In genomic region chr4:117641804-117642203, GRCm38 (mm10) we compare ENCODE assay signal across 27 mouse cellular contexts. TPM values are rescaled to one million over a fixed set of nuclear protein-coding genes. Genes with fewer than 3 reads are reported as not detected.
DNase-seq lines count a peak whose midpoint lies in the region; ATAC-seq and TF ChIP-seq lines count a peak whose summit lies in the region.
"Had no signal": no experiment of that assay in that cellular context is flagged by ENCODE, and none has a peak within 500 bp of the region (broad histone marks: within the 10 kb centered on the region; RNA-seq: fewer than 3 reads in every experiment).

No protein-coding gene starts in this region.

- no peak overlapping the region for H3K9ac ChIP-seq in intestine, postnatal 0 days (ENCODE audit: low read depth, low read length)
- H3K9ac ChIP-seq: forebrain, embryonic 13.5 days; heart, embryonic 13.5 days; hindbrain, embryonic 14.5 days had no signal

- no peak for TF ChIP-seq CTCF in gastrocnemius, adult 2 months (IDR thresholded peaks at IDR 0.05)
- no peak for TF ChIP-seq CTCF in intestine, postnatal 0 days (IDR thresholded peaks at IDR 0.05; ENCODE audit: low read depth)

- peaks cover 8% of the 10 kb centered on the region; the same call in 1 of the 2 replicates for H3K36me3 ChIP-seq in intestine, postnatal 0 days (ENCODE audit: control insufficient read depth, insufficient read depth)

- H3K4me3 ChIP-seq in gastrocnemius, adult 2 months = no peak overlapping the region
- no peak overlapping the region for H3K4me3 ChIP-seq in intestine, postnatal 0 days (ENCODE audit: low read depth, low read length)
- H3K4me3 ChIP-seq: forebrain, embryonic 10.5 days; forebrain, embryonic 13.5 days; heart, adult 2 months; heart, embryonic 10.5 days; heart, embryonic 13.5 days had no signal

- H3K27me3 ChIP-seq in intestine, postnatal 0 days (replicated peaks; ENCODE audit: control insufficient read depth, insufficient read depth, low read length) = no peaks in the 10 kb centered on the region
- H3K27me3 ChIP-seq: CH12.LX; forebrain, embryonic 13.5 days; heart, embryonic 13.5 days; Patski had no signal

- intact Hi-C loops in gastrocnemius, adult 2 months (cut with DNase I) = no loop called here
- intact Hi-C loops in gastrocnemius, postnatal 36 days (cut with DNase I) = no loop called here

- peak; percentile 55 for ATAC-seq in intestine, postnatal 0 days
- ATAC-seq: forebrain, embryonic 13.5 days; forebrain, embryonic 16.5 days; hindbrain, postnatal 0 days; Patski had no signal

- H3K4me1 ChIP-seq in intestine, postnatal 0 days (replicated peaks; ENCODE audit: control insufficient read depth, insufficient read depth, low read length) = peaks cover 16% of the 10 kb centered on the region

- no peak overlapping the region for H3K4me2 ChIP-seq in intestine, postnatal 0 days (replicated peaks; ENCODE audit: low read depth)
- H3K4me2 ChIP-seq: forebrain, embryonic 13.5 days; heart, embryonic 13.5 days; hindbrain, embryonic 14.5 days had no signal

- no peak for DNase-seq in gastrocnemius, adult 2 months
- DNase-seq in gastrocnemius, postnatal 36 days = no peak
- DNase-seq in NIH3T3 (ENCODE audit: low read depth) = peak; percentile 66
- DNase-seq in left cerebral cortex, adult 11 months (ENCODE audit: low spot score) = no peak
- DNase-seq in thymus, postnatal 14 days = no peak
- no peak for DNase-seq in frontal cortex, postnatal 25 days (ENCODE audit: low spot score in 2 of 2)
- DNase-seq: adrenal gland, postnatal 10 days; adrenal gland, postnatal 36 days; B cell, adult 2 months; cerebellum, adult 18-20 months; cerebellum, adult 9-10 months; cerebellum, postnatal 14 days; gastrocnemius, postnatal 25 days; heart, adult 2 months; heart, postnatal 14 days; heart, postnatal 4 days had no signal

- WGBS in intestine, postnatal 0 days = 28% methylated on average over 1 of the region's 1 CpGs

- peak overlapping the region; percentile 25; the same call in 1 of the 2 replicates for H3K27ac ChIP-seq in gastrocnemius, adult 2 months
- H3K27ac ChIP-seq in intestine, postnatal 0 days (ENCODE audit: low read depth, low read length) = peak overlapping the region; percentile 60
- H3K27ac ChIP-seq: forebrain, embryonic 10.5 days; forebrain, embryonic 13.5 days; heart, adult 2 months; heart, embryonic 10.5 days; hindbrain, embryonic 14.5 days; hindbrain, postnatal 0 days had no signal

- H3K9me3 ChIP-seq in intestine, postnatal 0 days (ENCODE audit: control insufficient read depth) = no peaks in the 10 kb centered on the region
- H3K9me3 ChIP-seq: forebrain, embryonic 10.5 days; forebrain, embryonic 13.5 days; G1E; heart, embryonic 10.5 days; heart, embryonic 13.5 days had no signal

RNA-seq across cellular contexts. Expression of gene Dmap1, which starts 40.3 kb away (rescaled TPM):
- total RNA-seq in gastrocnemius, adult 2 months (2021) = 10 to 100 TPM; 15.1 to 17.5 TPM
- total RNA-seq in gastrocnemius, postnatal 36 days (2021) = 10 to 100 TPM; 14.4 to 16.2 TPM
- polyA plus RNA-seq in intestine, postnatal 0 days (2015; fragmentation: Nextera tagmentation; extraction: Ambion mirVana) = 22.1 and 22.7 TPM in 2 replicates
